Mouse (Mus musculus) gastrocnemius, adult 8-10 months (tissue): ENCODE measurements around the gene Olig1. TPM values are rescaled to one million over a fixed set of nuclear protein-coding genes. Genes with fewer than 3 reads are reported as not detected.

Experiments used
- DNase-seq, 2 experiments: peaks; one replicate each; pipeline ENCODE4 v3.0.0; 2022; ENCODE audit warnings: low spot score in 2 of 2
- total RNA-seq, 4 experiments: library from RNA; stranded (reverse); gene quantifications; 2 replicates each; pipeline ENCODE4 v1.2.4; 2022

The Olig1 gene
- not detected for total RNA-seq

GRCm38 (mm10) chr16:91269468-91270211, at the start of gene Olig1:
TSS of gene Olig1 (plus strand) at chr16:91269772.
- DNase-seq = peak in 1 of 2 experiments; percentile 23

- DNase-seq = no peak
Observed at GRCm38 (mm10) chr16:91222171-91222642, 47.4 kb upstream of the Olig1 start.

DNA sequence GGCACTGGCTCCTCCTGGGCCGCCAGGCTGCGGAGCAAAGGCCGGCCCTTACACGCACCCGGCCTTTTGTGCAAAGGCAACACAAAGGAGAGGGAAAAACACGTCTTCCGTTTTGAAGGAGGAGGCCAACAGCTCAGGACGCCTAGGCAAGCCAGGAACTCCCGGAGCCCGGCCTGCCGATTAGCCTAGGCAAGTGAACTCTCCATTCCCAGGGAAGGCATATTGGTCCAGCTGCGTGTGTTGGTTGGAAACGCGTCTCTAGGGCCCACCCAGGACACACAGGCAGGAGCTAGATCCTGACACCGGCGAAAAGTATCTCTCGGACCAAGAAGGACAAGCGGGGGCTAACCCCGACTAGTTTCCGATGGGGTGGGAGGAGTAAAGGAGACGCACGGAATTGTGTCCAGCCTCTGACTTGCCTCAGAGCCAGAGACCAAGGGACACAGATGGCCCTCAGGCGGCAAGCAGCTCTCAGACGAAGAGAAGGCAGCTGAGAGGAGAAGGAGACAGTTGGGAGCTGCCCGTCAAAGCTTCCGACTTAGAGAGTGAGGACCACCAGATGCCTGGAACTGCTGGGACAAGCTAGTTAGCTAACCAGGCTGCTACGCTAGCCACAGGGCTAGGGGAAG, 46.8 kb upstream of the Olig1 start:
- no peak for DNase-seq

DNA sequence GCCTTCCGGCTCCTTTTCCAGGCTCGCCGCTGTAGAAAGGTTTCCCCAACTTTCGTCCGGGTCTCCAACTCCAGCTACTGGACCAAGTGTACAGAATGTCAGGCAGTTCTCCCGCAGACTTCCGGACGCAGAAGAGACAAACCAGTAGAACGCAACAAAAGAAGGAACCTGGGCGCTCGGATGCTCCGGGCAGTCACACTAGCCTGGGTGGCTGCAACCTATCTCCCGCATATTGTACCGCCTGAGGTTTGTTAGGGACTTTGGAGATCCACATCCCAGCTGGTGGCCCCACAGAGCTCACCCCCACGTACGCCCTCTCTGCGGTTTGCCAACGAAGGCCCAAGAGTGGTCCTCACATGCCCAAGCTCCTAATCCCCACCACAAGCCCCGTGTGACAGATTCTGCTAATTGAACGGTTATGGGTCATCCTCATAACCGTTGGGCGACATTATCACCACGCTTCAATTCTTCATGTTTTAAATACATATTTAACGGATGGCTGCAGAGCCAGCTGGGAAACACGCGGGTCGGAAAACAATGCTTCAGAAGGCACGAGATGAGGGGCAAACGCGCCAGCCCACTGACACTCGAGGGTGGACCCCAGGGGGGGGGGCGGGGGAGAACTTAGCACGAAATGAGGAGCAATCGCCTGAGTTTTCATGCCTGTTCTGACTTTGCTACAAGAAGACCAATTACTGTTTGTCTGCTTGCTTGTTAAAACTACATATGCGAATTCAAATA, 46.1 kb upstream of the Olig1 start:
- DNase-seq = no peak

DNA sequence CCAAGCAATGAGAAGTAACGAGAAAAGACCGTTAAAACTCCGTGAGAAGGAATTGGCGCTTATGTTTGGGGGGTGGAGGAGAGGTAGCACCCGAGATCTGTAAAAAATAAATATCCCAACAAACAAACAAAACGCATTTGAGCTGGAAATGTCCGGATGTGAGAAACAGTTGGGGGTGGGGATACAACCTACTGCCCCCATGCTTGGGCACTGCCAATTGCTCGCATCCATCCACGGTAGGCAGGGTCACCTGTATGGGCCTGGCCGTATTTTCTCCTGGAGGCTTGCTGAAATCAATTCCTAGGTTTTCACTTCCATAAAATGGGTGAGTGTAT, 45.5 kb upstream of the Olig1 start:
- DNase-seq = no peak

DNA sequence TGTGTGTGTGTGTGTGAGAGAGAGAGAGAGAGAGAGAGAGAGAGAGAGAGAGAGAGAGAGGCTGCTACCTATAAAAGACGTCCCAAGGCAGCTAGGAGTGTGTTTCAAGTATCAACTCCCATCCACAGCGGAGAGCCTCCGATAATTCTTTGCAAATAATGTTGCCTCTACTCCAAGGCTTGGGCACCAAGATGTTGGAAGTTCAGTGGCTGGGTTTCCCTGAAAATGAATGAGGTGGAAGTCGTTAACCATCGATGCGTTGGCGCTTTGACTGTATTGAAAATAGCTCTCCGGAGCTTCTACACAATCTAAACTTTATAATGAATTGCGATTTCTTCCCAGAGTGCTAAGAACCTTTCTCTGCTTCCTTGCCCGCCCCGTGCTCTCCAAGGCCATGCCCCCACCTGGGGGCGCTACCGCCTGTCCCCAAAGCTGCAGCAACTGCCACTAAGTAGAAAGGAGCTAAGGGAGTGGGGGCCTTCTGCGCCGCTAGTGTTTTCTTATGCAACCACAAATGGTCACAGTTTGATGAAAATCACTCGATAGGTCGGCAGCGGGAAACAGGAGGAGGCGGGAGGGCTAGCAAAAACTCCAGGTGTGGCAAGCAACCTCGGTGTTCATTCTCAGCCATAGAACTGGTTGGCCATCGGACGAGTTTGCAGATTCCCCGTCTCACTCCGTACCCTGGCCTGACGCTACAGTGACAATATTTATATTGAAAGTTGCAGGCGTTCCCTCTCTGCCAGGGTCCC, 44.9 kb upstream of the Olig1 start:
- no peak for DNase-seq

- DNase-seq = no peak
Observed at GRCm38 (mm10) chr16:91225233-91226037, 44.1 kb upstream of the Olig1 start, which contains the start of gene Olig2. TSS of gene Olig2 (plus strand) at chr16:91225457.

- no peak for DNase-seq
Observed at GRCm38 (mm10) chr16:91226038-91226882, 43.3 kb upstream of the Olig1 start.

GRCm38 (mm10) chr16:91226883-91227759, 42.5 kb upstream of the Olig1 start:
- no peak for DNase-seq

DNA sequence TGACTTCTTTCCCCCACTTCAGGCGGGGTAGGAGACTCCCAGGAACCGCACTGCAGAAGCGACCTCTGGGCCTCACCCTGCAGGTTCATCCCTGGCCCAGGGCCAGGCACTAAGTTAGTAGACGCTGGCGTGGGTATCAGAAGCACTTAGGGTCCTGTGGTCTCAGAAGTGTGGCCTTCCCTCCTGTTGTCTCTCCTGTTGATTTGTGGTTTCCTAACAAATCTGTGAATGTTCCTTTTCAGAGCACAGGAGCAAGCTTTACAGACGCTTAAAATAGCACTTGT, 41.9 kb upstream of the Olig1 start:
- no peak for DNase-seq

- DNase-seq = no peak
Observed at GRCm38 (mm10) chr16:91228238-91229071, 41.1 kb upstream of the Olig1 start.

DNA sequence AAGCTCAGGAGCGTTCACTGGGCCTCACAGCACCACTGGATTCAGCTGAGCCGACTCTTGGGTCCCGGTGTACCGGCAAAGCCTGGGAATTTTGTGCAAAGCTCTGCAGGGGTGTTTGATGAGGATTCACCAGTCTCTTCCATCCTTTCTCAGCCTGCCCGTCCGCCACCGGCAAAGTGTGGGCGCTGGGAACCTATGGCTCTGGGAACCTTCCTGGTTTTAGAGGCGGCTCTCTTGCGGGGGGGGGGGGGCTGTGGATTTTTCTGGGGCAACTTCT, 40.6 kb upstream of the Olig1 start:
- DNase-seq = no peak

DNA sequence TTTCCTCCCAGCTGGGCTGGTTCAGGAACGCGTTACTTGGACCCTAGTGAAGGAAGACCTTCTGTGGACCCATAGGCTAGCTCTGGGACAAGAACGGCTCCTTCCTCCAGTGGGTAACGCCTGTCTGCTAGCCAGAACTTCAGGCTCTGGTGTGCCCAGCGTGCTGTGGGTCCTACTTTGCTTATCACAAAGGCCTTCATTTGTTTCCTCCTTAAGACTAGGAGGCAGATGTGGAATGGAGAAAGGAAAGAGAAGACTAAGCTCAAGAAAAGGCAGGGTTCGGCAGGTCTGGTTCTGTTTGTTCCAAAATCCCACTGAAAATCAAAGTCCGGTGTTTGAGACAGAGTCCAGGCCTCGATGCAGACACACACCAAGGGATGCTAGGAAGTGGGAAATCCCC, 39.9 kb upstream of the Olig1 start:
- no peak for DNase-seq

GRCm38 (mm10) chr16:91231781-91232469, 37.6 kb upstream of the Olig1 start:
- no peak for DNase-seq

DNA sequence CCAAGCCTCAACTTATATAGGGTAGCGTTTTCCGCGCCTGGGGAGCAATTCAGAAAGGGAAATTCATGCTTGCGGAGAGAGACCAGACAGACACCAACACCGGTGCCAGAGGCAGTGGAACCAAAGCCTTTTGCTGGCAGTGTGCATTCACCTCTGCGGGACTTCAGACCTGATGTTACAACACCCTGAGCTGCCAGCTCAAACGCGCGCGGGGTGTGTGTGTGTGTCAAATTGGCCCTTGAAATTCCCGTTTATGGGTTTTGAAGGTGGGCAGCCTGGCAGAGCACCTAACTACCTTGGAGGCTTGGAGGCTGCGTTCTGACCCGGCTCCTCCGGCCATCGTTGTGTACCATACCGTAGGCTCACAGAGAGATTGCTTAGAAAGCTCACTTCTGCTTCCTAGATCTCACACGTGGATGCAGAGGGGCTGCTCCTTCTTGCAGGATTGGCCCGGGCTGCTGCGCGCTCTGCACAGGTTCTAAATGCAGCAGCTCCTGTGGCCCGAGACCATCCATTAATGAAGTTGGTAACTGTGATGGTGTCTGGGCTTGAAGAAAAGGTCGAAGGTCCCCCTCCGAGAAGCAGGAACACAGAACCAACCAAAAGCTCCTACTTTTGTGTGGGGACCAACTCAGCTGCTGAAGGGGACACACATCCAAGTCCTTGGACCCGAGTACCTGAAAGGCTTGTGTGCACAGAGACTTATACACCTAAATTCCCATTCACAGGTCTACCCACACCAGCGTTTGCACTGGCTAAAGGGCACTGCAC, 36.9 kb upstream of the Olig1 start:
- no peak for DNase-seq

DNA sequence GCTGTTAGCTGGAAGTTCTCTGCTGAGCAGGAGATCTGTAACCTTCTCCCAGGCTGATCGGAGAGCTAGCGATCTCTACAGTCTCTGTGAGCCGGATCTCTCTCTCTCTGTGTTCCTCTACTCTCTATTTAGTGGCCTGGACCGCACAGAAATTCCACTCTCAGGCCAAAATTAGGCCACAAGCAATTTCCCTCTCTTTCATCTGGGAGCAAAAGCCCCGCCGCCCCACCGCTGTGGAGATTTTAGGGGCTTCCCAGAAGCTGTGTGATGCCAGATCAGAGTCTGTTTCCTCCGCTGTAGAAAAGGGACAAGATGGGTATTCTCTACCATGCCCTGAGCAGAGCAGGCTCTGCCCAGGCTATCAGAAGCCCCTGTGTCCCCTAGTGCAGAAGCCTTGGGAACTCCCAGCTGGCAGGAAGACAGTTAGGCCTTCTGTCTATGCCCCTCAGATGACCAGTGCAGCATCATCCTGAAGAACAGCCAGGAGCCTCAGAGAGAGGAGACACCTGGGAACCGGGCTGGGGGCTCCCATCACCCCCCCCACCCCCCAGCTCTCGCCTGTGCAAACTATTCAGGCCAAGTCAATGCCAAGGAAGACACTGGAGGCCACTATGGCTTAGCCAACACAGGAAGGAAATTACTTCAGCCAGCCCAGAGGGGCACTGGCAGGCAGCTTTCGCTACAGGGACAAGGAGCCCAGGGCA, 36.2 kb upstream of the Olig1 start:
- no peak for DNase-seq
